Mouse (Mus musculus): ENCODE data around the gene H2-M10.2. TPM values are rescaled to one million over a fixed set of nuclear protein-coding genes. Genes with fewer than 3 reads are reported as not detected.
"Not testable (repeated sequence)": the region's sequence is repeated elsewhere in the genome, so short reads cannot be mapped to it uniquely, and the experiment has no call there.

Gene H2-M10.2
- not detected in 2 replicates for polyA plus RNA-seq (2012; rRNA removed)

DNA sequence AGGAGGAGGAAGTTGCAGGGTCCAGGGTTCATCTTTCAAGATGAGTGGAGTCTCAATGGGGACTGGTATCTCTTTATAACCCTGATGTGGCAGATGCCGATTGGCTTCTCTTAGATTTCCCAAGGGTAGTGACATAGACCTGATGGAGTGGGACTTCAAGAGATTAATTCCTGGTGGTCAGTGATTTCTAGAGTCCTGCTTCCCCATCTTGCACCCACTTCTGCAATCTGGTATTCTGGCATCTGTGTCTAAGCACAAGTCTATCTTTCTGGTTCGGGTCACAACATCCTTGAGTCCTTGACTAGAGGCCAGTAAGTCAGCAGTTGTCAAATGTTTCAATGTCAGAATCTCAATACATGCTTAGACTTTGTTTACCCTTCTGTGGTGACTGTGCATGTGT is at the start of gene H2-M10.2:
Gene H2-M10.2, minus strand, starts transcription at position 101 of the 400 bp plus-strand sequence.
- Histone ChIP-seq H3K27ac (ENCODE audit: control insufficient read depth, insufficient read depth, low read length) (no peak within 1 kb of the TSS), H3K4me1 (replicated peaks; ENCODE audit: control insufficient read depth, insufficient read depth, low read length) (no peaks in the 10 kb centered on the region), H3K27me3 (ENCODE audit: control insufficient read depth, insufficient read depth, low read length) (no peaks in the 10 kb centered on the region), H3K4me3 (ENCODE audit: control insufficient read depth, insufficient read depth, low read length) (no peak within 1 kb of the TSS), H3K36me3 (ENCODE audit: control insufficient read depth, insufficient read depth, low read length) (no peaks in the 10 kb centered on the region)
- no peak for TF ChIP-seq CTCF (IDR thresholded peaks at IDR 0.05; ENCODE audit: borderline replicate concordance, control insufficient read depth, extremely low read depth, insufficient read depth, low read length, poor library complexity)
- TF ChIP-seq POLR2A (IDR thresholded peaks at IDR 0.05; ENCODE audit: control insufficient read depth, extremely low read depth, insufficient read depth, low read length, poor library complexity) = no peak
- DNase-seq = no peak
- WGBS = 75% methylated on average over 2 of the region's 2 CpGs

DNA sequence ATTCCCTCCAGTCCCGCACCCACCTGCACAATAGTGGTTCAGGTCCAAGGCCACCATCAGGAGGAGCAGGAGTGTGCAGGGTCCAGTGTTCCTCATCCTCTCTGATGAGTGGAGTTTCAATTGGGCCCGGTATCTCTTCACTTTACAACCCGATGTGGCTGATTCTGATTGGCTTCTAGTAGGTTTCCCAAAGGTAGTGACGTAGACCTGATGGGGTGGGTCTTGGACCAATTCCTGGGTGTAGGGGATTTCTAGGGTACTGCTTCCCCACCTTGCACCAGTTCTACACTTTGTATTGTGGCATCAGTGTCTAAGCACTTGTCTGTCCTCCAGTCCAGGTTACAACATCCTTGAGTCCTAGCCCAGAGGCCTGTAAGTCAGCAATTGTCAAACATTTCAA is 39.8 kb upstream of the H2-M10.2 start, which contains the start of gene H2-M10.1:
Gene H2-M10.1, minus strand, starts transcription at position 101 of the 400 bp plus-strand sequence.
- Histone ChIP-seq H3K36me3 (ENCODE audit: control insufficient read depth, insufficient read depth, low read length) (no peaks in the 10 kb centered on the region), H3K4me1 (replicated peaks; ENCODE audit: control insufficient read depth, insufficient read depth, low read length) (no peaks in the 10 kb centered on the region), H3K27me3 (ENCODE audit: control insufficient read depth, insufficient read depth, low read length) (no peaks in the 10 kb centered on the region), H3K4me3 (ENCODE audit: control insufficient read depth, insufficient read depth, low read length) (no peak within 1 kb of the TSS), H3K27ac (ENCODE audit: control insufficient read depth, insufficient read depth, low read length) (no peak within 1 kb of the TSS)
- TF ChIP-seq CTCF (IDR thresholded peaks at IDR 0.05; ENCODE audit: borderline replicate concordance, control insufficient read depth, extremely low read depth, insufficient read depth, low read length, poor library complexity) = no peak
- TF ChIP-seq POLR2A (IDR thresholded peaks at IDR 0.05; ENCODE audit: control insufficient read depth, extremely low read depth, insufficient read depth, low read length, poor library complexity) = no peak
- WGBS = 92% methylated on average over 4 of the region's 4 CpGs
- no peak for DNase-seq

DNA sequence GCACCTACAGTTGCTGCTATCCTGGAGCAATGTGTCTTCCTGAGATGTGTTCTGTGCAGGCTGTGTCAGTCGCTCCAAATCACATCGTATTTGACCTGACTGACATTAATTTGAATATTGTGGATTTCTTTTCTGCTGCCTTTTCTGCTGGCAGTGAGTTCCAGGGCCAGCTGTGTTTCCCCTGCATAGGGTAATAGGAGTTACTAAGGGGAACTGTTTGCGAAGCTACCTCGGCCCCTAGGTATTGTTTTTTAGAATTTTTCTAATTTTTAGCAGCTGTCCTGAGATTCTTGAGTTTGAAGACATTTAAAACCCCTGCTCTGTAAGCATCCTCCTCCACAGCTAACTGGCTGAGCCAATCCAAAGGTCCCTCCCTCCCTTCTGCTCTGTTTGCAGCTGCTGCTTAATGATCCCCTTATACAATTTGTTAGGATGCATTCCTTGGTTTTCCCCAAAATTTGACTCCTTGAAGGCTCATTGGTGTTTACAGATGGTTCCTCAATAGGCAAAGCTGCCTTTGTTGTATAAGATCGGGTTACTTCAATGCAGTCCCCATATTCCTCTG is 29.5 kb upstream of the H2-M10.2 start:
- 39% methylated on average over 5 of the region's 5 CpGs for WGBS
- TF ChIP-seq CTCF (IDR thresholded peaks at IDR 0.05; ENCODE audit: borderline replicate concordance, control insufficient read depth, extremely low read depth, insufficient read depth, low read length, poor library complexity) (no peak), POLR2A (IDR thresholded peaks at IDR 0.05; ENCODE audit: control insufficient read depth, extremely low read depth, insufficient read depth, low read length, poor library complexity) (no peak)
- Histone ChIP-seq H3K4me3 (ENCODE audit: control insufficient read depth, insufficient read depth, low read length) (peak overlapping the region; percentile 64), H3K4me1 (replicated peaks; ENCODE audit: control insufficient read depth, insufficient read depth, low read length) (peaks cover 4% of the 10 kb centered on the region), H3K27me3 (ENCODE audit: control insufficient read depth, insufficient read depth, low read length) (no peaks in the 10 kb centered on the region), H3K27ac (ENCODE audit: control insufficient read depth, insufficient read depth, low read length) (no peak overlapping the region), H3K36me3 (ENCODE audit: control insufficient read depth, insufficient read depth, low read length) (no peaks in the 10 kb centered on the region)
- no peak for DNase-seq

DNA sequence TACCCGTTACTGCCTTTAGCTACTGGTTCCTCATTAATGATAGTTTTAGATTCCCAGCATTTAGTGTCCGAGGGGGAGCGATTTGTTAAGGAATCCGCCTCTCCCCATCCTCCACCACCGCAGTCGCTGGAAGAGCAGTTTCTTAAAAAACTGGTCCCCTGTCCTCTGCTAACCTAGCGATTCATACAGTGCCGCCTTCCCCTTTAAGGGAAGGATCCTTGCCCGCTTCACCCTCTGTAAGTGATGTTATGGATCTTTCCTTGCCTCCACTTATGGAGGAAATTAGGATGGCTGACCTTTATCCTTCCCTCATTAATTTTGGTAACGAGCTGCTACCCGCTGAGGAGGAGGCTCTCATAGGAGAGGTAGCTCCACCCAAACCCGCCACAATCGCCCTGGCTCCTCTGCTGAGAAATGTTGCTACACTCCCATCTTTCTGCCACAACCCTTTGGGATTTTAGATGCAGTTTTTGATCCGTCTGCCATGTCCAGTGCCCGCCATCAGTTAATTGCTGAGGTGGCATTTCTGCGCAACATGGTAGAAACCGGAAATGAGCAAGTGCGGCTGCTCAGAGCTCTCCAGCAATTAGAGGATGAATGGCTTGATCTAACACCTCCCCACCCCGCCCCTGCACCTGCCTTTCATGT is 28.9 kb upstream of the H2-M10.2 start:
- 0% methylated on average over 19 of the region's 19 CpGs for WGBS
- Histone ChIP-seq H3K4me1 (replicated peaks; ENCODE audit: control insufficient read depth, insufficient read depth, low read length) (peaks cover 4% of the 10 kb centered on the region), H3K27ac (ENCODE audit: control insufficient read depth, insufficient read depth, low read length) (no peak overlapping the region), H3K36me3 (ENCODE audit: control insufficient read depth, insufficient read depth, low read length) (no peaks in the 10 kb centered on the region), H3K4me3 (ENCODE audit: control insufficient read depth, insufficient read depth, low read length) (peak overlapping the region; percentile 64), H3K27me3 (ENCODE audit: control insufficient read depth, insufficient read depth, low read length) (no peaks in the 10 kb centered on the region)
- no peak for TF ChIP-seq POLR2A (IDR thresholded peaks at IDR 0.05; ENCODE audit: control insufficient read depth, extremely low read depth, insufficient read depth, low read length, poor library complexity)
- TF ChIP-seq CTCF (IDR thresholded peaks at IDR 0.05; ENCODE audit: borderline replicate concordance, control insufficient read depth, extremely low read depth, insufficient read depth, low read length, poor library complexity) = no peak
- peak; percentile 73 for DNase-seq

DNA sequence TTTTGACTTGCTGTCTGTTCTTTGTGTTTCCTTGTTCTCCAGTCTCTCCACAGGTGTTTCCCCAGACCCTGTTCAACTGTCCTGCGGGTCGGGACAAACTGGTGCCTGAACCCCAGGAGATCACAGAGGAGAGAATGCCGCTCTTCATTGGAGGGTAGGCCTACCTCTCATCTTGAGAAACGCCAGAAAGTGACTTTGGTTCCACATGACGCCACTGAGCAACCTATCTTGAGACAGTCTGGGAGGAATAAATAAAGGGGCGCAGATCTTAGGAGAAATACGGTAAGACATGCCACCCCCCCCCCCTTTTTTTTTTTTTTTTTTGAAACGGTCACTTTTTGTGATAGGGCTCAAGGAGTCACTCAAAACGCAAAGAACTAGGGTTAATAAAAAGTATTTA is 28.2 kb upstream of the H2-M10.2 start:
- no peaks in the 10 kb centered on the region for H3K27me3 ChIP-seq (ENCODE audit: control insufficient read depth, insufficient read depth, low read length)
- WGBS = 11% methylated on average over 9 of the region's 9 CpGs
- TF ChIP-seq CTCF (IDR thresholded peaks at IDR 0.05; ENCODE audit: borderline replicate concordance, control insufficient read depth, extremely low read depth, insufficient read depth, low read length, poor library complexity) (no peak), POLR2A (IDR thresholded peaks at IDR 0.05; ENCODE audit: control insufficient read depth, extremely low read depth, insufficient read depth, low read length, poor library complexity) (no peak)
- DNase-seq = peak; percentile 11
- no peak overlapping the region for H3K27ac ChIP-seq (ENCODE audit: control insufficient read depth, insufficient read depth, low read length)
- H3K4me1 ChIP-seq (replicated peaks; ENCODE audit: control insufficient read depth, insufficient read depth, low read length) = peaks cover 4% of the 10 kb centered on the region
- H3K36me3 ChIP-seq (ENCODE audit: control insufficient read depth, insufficient read depth, low read length) = no peaks in the 10 kb centered on the region
- H3K4me3 ChIP-seq (ENCODE audit: control insufficient read depth, insufficient read depth, low read length) = no peak overlapping the region

DNA sequence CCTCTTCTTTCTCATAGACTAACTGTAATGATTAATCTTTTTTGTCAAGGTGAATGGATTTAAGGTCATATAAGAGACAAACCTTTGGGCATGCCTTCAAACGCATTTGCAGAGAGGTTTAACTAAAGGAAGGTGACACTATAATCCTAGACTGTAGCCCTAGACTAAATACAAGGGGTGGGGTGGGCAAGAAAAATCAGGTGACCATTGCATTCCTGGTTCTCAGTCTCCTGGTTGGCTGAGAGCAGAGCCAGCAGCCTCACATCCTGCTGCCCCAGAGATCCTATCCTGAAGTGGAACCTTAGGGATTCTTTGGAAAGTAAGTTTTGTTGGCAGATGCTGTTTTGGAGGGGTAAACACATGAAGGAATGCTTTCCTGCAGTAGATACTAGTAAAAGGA is 23.0 kb upstream of the H2-M10.2 start:
- no peak overlapping the region for H3K4me3 ChIP-seq (ENCODE audit: control insufficient read depth, insufficient read depth, low read length)
- TF ChIP-seq CTCF (IDR thresholded peaks at IDR 0.05; ENCODE audit: borderline replicate concordance, control insufficient read depth, extremely low read depth, insufficient read depth, low read length, poor library complexity) (no peak), POLR2A (IDR thresholded peaks at IDR 0.05; ENCODE audit: control insufficient read depth, extremely low read depth, insufficient read depth, low read length, poor library complexity) (no peak)
- no peak for DNase-seq
- H3K27ac ChIP-seq (ENCODE audit: control insufficient read depth, insufficient read depth, low read length) = no peak overlapping the region
- no peaks in the 10 kb centered on the region for H3K27me3 ChIP-seq (ENCODE audit: control insufficient read depth, insufficient read depth, low read length)
- H3K36me3 ChIP-seq (ENCODE audit: control insufficient read depth, insufficient read depth, low read length) = no peaks in the 10 kb centered on the region
- 64% methylated on average over 1 of the region's 1 CpGs for WGBS
- H3K4me1 ChIP-seq (replicated peaks; ENCODE audit: control insufficient read depth, insufficient read depth, low read length) = no peaks in the 10 kb centered on the region

DNA sequence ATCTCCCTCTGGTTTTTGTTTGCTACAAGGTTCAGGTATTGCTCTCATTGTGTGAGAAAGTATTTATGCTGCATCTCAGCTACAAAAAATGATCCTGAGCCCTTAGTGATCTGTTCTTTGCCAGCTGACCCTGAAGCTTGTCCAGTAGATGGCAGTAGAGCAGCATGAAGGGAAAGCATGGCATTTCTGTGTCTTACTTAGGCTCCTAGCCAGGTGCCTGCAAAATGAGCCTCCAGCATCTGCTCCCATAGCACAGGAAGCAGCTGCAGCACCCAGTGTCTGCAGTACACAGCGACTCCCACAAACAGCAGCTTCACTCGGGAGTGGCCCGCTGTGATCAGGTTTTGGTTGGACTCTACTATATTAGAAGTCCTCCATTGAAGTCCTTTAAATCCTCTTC is 22.6 kb upstream of the H2-M10.2 start:
- not testable (repeated sequence) for H3K4me1 ChIP-seq (replicated peaks; ENCODE audit: control insufficient read depth, insufficient read depth, low read length); H3K27me3 ChIP-seq (ENCODE audit: control insufficient read depth, insufficient read depth, low read length); H3K4me3 ChIP-seq (ENCODE audit: control insufficient read depth, insufficient read depth, low read length); H3K36me3 ChIP-seq (ENCODE audit: control insufficient read depth, insufficient read depth, low read length); H3K27ac ChIP-seq (ENCODE audit: control insufficient read depth, insufficient read depth, low read length)
- WGBS = under 1% methylated on average over 3 of the region's 3 CpGs
- peak; percentile 78 for DNase-seq

Measured in thymus, adult 2 months (tissue).